Mouse (Mus musculus) limb, embryonic 14.5 days (tissue): ENCODE results near the gene Itpk1. TPM values are rescaled to one million over a fixed set of nuclear protein-coding genes. Genes with fewer than 3 reads are reported as not detected.

Experiments used
- ATAC-seq: fragments of 200-750 bp; cut with Nextera tagmentation; 2 replicates; pipeline ENCODE4 v1.8.0; 2017; ENCODE audit warnings: low read depth, moderate number of reproducible peaks, moderate TSS enrichment; ENCODE audit not compliant: low FRiP score
- DNase-seq: peaks from one replicate; pipeline ENCODE4 v3.0.0-alpha.2; 2015; ENCODE audit warnings: low spot score
- H3K27ac ChIP-seq: fragments of 300-500 bp; sonication (generic); replicated peaks from 2 replicates; pipeline ENCODE4 v1.5.1; 2014; ENCODE audit warnings: low read depth, mild to moderate bottlenecking, low read length, moderate library complexity, mixed read lengths
- H3K27me3 ChIP-seq: fragments of 300-500 bp; sonication (generic); 2 replicates; pipeline ENCODE4 v1.6.1; 2014; ENCODE audit warnings: low read length, mixed read lengths; ENCODE audit not compliant: control insufficient read depth, insufficient read depth
- H3K36me3 ChIP-seq: fragments of 300-500 bp; sonication (generic); 2 replicates; pipeline ENCODE4 v1.6.1; 2014; ENCODE audit warnings: mild to moderate bottlenecking, low read length, moderate library complexity, mixed read lengths; ENCODE audit not compliant: control insufficient read depth, insufficient read depth
- H3K4me1 ChIP-seq: fragments of 300-500 bp; sonication (generic); 2 replicates; pipeline ENCODE4 v1.6.1; 2014; ENCODE audit warnings: antibody characterized with exemption, low read length, mixed read lengths; ENCODE audit not compliant: control insufficient read depth, insufficient read depth
- H3K4me2 ChIP-seq: fragments of 300-500 bp; sonication (generic); replicated peaks from 2 replicates; pipeline ENCODE4 v1.6.1; 2014; ENCODE audit warnings: low read depth, mild to moderate bottlenecking, low read length, moderate library complexity; ENCODE audit not compliant: severe bottlenecking
- H3K4me3 ChIP-seq: fragments of 300-500 bp; sonication (generic); replicated peaks from 2 replicates; pipeline ENCODE4 v1.5.1; 2014; ENCODE audit warnings: low read length
- H3K9ac ChIP-seq: fragments of 300-500 bp; sonication (generic); 2 replicates; pipeline ENCODE4 v1.6.1; 2014; ENCODE audit warnings: mild to moderate bottlenecking, low read depth, low read length, moderate library complexity; ENCODE audit not compliant: severe bottlenecking
- H3K9me3 ChIP-seq: fragments of 300-500 bp; sonication (generic); 2 replicates; pipeline ENCODE4 v1.6.1; 2016; ENCODE audit warnings: low read length; ENCODE audit not compliant: control insufficient read depth
- POLR2A ChIP-seq: fragments of 200-500 bp; IDR thresholded peaks from 2 replicates; pipeline ENCODE4 v1.8.0; 2012; ENCODE audit warnings: inconsistent platforms, mild to moderate bottlenecking, moderate library complexity, borderline replicate concordance; ENCODE audit not compliant: insufficient read depth, insufficient read length; ENCODE audit errors: extremely low read depth
- WGBS: fragments of 180-500 bp; shearing (Covaris S2); extraction: QIAGEN DNeasy Blood & Tissue Kit; methylation state at CpG from one replicate; pipeline ENCODE4 v1.1.7; 2014; 5-methylcytosine and 5-hydroxymethylcytosine counted together
- polyA plus RNA-seq, 2 experiments: library from polyadenylated mRNA; depleted of rRNA in 1 of 2; stranded (reverse) in 1 of 2; unstranded in 1 of 2; fragments of >200 nt; fragmentation: Nextera tagmentation in 1 of 2; extraction: Ambion mirVana in 1 of 2; gene quantifications; 2 replicates each; pipeline versions ENCODE4 v1.2.1 to v1.2.3; 2012 to 2014

Itpk1 gene
- polyA plus RNA-seq, 2 experiments = 8.3 to 10.3 TPM

DNA sequence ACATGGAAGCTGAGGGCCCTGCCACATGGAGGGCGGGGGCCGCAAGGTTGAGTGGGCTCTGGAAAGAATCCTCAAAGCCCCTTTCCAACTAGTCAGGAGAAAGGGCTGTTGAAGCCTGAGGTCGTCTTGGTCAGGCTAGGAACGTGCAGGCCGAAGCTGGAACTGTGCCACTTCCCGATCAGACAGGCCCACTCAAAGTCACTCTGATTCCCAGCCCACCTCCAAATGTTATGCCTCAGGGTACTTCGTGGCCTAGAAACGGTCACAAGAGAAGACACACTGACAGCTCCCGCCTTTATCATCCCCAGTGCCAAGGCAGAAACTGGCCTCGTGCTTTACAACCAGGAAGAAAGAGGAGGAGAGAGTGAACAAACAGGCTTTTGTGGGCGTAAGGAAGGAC lies 122.3 kb downstream of the Itpk1 start:
- Histone ChIP-seq H3K36me3 (peaks cover 11% of the 10 kb centered on the region), H3K27me3 (no peaks in the 10 kb centered on the region), H3K9ac (no peak overlapping the region), H3K4me1 (no peaks in the 10 kb centered on the region), H3K4me2 (no peak overlapping the region), H3K27ac (no peak overlapping the region), H3K4me3 (no peak overlapping the region), H3K9me3 (no peaks in the 10 kb centered on the region)
- DNase-seq (no peak), ATAC-seq (no peak)
- no peak for TF ChIP-seq POLR2A
- WGBS = 76% methylated on average over 11 of the region's 11 CpGs

DNA sequence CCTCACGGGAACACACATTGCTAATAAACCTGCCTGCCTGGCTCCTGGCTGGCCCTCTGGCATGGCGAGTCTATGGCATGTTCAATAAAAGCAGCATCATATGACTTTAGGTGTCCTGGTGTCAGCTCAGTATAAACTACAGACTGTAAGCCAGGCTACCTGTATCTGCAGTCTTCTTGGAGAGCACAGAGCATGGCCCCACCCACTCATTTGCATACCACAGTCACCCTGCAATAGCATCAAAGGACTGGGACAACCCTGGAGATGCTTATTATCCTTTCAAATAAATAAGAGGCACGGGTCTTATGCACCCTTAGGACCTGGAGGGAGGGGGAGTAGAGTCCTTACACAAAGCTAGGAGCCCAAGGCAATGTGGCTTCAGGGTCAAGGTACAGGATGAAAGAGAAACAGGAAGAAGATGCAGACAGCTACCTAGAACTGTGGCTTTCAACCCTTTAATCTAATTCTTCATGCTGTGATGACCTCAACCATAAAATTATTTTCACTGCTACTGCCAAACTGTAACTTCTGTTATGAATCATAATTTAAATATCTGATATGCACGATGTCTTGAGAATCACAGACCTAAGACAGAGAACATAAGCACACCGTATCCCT lies 123.0 kb downstream of the Itpk1 start:
- H3K4me2 ChIP-seq = no peak overlapping the region
- H3K27me3 ChIP-seq = no peaks in the 10 kb centered on the region
- no peaks in the 10 kb centered on the region for H3K4me1 ChIP-seq
- peaks cover 13% of the 10 kb centered on the region for H3K36me3 ChIP-seq
- ATAC-seq (no peak), DNase-seq (no peak)
- no peak overlapping the region for H3K9ac ChIP-seq
- WGBS = 69% methylated on average over 5 of the region's 5 CpGs
- no peak overlapping the region for H3K4me3 ChIP-seq
- H3K9me3 ChIP-seq = no peaks in the 10 kb centered on the region
- no peak for TF ChIP-seq POLR2A
- no peak overlapping the region for H3K27ac ChIP-seq

DNA sequence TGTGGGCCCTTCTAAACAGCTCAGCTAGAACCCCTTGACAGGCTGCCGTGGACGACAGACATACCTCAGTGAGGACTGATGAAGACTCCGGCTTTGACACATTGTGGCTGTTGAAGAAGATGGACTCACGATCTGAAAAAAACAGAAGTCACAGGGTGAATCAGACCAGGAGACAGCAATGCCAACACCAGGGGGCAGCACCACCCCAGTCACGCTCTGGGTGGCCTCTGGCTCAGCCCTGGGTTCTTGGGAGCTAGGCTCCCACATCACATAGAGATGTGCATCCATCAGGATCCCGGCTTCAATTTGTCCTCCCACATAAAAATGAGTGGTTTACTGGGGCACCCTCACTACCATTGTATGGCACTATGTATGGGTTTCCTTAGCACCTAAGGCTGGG lies 125.7 kb downstream of the Itpk1 start:
- H3K27ac ChIP-seq = no peak overlapping the region
- no peak overlapping the region for H3K9ac ChIP-seq
- H3K9me3 ChIP-seq = no peaks in the 10 kb centered on the region
- no peaks in the 10 kb centered on the region for H3K27me3 ChIP-seq
- H3K4me1 ChIP-seq = no peaks in the 10 kb centered on the region
- H3K4me3 ChIP-seq = no peak overlapping the region
- DNase-seq (peak; percentile 62), ATAC-seq (peak; percentile 69)
- TF ChIP-seq POLR2A = no peak
- no peak overlapping the region for H3K4me2 ChIP-seq
- 63% methylated on average over 6 of the region's 6 CpGs for WGBS
- H3K36me3 ChIP-seq = peaks cover 13% of the 10 kb centered on the region

DNA sequence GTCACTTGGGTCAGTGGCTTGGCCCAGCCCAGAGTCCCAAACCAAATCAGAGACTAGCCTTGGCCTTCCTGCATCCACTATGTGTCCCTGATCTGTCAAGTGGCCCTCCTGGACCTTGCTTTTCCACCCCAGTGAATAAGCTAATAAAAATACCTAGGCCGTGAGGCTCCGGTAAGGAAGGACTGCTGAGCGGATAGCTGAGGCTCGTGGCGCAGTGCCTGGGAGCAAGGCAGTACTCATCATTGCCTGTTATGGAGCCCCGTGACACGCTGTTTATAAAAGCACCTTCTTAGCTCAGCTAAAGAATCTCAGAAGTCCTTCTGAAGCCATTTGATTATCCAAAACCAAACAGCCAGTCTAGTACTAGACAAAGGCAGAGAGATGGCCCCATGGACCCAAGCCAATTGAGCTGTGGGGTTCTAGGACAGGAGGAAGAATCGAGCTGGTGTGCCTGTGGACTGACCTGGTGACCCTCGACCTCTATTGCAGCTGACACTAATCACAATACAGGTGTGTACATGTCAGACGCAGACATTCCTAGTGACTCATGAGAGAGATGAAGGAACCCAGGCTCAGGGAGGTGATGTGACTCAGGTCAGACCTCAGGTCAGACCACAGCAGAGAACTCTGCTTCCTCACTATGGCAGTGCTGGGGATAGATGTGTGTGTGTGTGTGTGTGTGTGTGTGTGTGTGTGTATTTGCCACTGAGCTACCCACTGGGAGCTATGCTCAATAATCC lies 127.9 kb downstream of the Itpk1 start:
- Histone ChIP-seq H3K9me3 (no peaks in the 10 kb centered on the region), H3K9ac (no peak overlapping the region), H3K27me3 (no peaks in the 10 kb centered on the region), H3K4me1 (no peaks in the 10 kb centered on the region), H3K4me3 (no peak overlapping the region), H3K27ac (no peak overlapping the region), H3K4me2 (no peak overlapping the region), H3K36me3 (peaks cover 15% of the 10 kb centered on the region)
- DNase-seq = no peak
- TF ChIP-seq POLR2A = no peak
- WGBS = 64% methylated on average over 10 of the region's 10 CpGs
- no peak for ATAC-seq

DNA sequence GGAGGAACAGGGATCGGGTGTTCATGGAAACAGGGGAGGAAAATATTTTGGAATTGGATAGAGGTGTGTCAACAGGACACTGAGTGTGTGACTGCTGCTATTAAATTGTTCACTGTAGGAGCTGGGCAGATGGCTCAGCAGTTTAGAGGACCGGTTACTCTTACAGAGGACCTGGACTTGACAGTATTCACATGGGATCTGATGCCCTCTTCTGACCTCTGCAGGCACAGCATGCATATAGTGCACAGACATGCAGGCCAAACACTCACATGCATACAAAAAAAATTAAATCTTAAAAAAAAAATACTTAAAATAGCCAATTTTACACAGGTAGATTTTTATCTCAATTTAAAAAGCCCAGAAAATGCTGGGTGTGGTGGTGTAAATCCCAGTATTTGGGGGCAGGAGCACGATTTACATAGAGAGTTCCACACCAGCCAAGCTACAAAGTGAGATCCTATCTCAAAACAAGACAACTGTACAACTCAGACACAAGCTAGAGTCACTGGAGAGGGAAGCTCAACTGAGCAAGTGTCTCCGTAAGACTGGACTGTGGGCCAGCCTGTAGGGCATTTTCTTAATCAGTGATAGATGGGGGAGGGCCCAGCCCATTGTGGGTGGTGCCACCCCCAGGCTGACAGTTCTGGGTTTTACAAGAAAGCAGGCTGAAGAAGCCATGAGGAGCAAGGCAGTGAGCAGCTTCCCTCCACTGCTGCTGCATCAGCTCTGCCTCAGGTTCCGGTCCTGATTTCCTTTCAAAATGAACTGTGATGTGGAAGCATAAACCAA lies 129.0 kb downstream of the Itpk1 start:
- H3K27me3 ChIP-seq = no peaks in the 10 kb centered on the region

More for the DNA sequence above, 129.0 kb downstream of the Itpk1 start:
- no peak overlapping the region for H3K4me2 ChIP-seq
- H3K4me3 ChIP-seq = no peak overlapping the region
- H3K4me1 ChIP-seq = no peaks in the 10 kb centered on the region
- DNase-seq = no peak
- ATAC-seq = no peak
- H3K9me3 ChIP-seq = no peaks in the 10 kb centered on the region
- no peak overlapping the region for H3K9ac ChIP-seq
- H3K36me3 ChIP-seq = peaks cover 15% of the 10 kb centered on the region
- TF ChIP-seq POLR2A = no peak
- 78% methylated on average over 5 of the region's 5 CpGs for WGBS
- no peak overlapping the region for H3K27ac ChIP-seq
